Mouse (Mus musculus) large intestine, adult 2 months (tissue): ENCODE measurements at regions not wholly inside any gene's neighbourhood (a gene's known extent, or its start where the extent isn't known, plus 50 kb on each side); places are given as distances from the start of the nearest gene placed in this dataset.

ENCODE experiments used
- DNase-seq: peaks from one replicate; pipeline ENCODE4 v3.0.0-alpha.2; 2012; ENCODE audit warnings: low read depth, low spot score
- WGBS: fragments of 180-500 bp; shearing (Covaris S2); methylation state at CpG from one replicate; pipeline ENCODE4 v1.1.7; 2018; 5-methylcytosine and 5-hydroxymethylcytosine counted together

DNA sequence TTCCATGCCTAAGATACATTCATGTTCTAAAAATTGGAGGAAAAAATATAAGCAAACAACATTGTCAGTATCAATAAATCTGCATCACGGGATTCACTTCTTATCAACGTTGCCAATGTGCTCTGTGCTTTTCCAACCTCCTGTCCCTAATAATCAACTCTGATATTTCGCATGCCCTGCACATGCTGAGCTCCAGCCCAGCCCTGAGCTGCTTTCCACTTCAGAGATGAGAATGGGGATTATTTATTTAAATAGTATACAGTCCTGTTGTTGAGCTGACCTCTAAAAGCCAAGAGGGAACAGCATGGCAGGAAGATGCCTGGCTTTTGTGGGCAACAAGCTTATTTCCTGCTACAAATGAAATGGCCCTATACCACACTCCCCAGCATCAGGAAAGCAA, 786.2 kb downstream of the Car8 start:
- DNase-seq, result no peak
- WGBS, result 78% methylated on average over 3 of the region's 3 CpGs

DNA sequence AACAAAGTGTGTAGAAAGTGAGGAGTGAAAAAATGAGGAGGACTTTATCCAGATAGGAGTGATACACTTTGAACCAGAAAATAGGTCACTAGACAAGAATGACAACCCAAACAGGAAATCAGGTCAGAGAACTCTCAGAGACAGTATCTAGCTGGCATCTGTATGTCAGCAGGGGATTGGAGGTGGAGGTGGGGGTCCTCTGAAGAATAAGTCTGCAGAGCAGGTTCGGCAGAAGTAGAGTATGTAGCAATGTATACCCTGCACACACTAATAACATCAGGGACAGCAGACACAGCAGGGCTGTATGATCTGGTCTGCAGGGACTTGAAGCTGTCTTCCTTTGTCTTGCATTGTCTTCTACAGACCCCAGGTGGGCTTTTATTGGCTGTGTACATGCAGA, 787.9 kb downstream of the Car8 start:
- 75% methylated on average over 1 of the region's 1 CpGs for WGBS
- no peak for DNase-seq

DNA sequence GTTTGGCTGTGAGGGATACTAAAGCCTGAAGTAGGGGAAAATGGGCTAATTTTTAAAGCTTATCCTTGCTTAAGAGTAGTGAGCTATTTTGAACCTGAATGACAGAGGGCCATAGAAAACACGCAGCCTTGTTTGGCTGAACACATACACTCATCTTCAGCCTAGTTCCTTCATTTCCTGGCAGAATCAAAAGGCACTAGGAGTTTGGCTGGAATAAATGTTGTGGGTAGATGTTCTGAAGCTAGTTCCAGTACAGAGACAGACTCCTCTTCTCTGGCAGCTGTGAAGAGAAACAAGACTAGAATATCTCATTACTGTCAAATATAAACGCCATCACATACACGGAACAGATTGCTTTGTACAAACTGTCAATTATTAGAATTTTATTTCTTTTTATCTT, 809.5 kb downstream of the Car8 start:
- 87% methylated on average over 3 of the region's 3 CpGs for WGBS
- no peak for DNase-seq

DNA sequence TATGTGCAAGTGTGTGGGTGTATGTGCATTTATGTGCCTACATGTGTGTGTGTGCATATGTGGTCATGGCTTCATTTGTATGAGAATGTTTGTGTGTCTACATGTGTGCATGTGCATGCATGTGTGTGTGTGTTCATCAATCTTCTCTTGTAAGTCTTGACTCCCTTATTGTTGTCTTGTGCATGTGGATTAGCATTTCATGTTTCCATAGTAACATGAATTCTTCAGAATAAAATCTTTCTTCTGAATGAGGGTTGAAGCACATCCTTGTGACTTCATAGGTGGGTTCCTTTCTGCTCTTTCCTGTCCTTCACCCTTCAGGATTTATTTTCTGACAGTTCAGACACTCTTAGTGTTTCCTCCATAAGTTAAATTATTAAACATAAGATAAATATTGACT, 814.8 kb downstream of the Car8 start:
- no peak for DNase-seq

DNA sequence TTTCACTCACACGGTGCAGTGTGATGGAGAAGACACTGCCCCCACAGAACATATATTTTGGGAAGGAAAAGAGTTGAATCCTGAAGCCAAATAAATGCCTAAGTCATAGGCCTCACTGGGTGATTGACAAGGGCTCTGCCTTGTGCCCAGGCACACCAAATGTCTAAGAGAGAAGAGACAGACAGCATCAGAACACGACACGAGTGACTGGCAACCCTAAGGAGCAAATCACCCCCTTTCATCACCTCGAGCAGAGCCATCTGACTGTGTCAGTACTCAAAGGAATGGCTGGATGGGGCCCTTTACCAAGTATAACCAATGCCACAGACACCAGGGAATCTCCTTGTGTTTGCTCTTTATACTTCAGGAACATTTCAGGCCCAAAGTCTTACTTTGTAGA, 815.6 kb downstream of the Car8 start:
- DNase-seq, result no peak
- 89% methylated on average over 4 of the region's 4 CpGs for WGBS

DNA sequence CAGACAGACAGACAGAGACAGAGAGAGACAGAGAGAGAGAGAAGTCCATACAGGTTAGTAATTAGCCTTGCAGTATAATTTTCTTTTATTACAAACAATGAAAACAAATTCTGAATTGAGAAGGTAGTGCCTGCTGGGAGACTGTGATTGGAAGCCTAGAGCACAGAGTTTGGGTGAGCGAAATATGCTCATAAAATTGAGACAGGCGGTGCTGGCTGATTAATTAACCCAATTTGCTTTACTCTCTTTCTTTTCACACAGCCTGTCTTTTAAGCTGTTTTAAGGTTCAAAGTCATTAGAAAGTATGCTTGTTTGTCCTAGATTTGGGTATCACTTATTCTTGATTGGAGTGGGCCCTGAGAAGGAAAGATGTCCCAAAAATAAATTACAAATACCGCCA, 816.1 kb downstream of the Car8 start:
- no peak for DNase-seq
- WGBS, result 98% methylated on average over 3 of the region's 3 CpGs

DNA sequence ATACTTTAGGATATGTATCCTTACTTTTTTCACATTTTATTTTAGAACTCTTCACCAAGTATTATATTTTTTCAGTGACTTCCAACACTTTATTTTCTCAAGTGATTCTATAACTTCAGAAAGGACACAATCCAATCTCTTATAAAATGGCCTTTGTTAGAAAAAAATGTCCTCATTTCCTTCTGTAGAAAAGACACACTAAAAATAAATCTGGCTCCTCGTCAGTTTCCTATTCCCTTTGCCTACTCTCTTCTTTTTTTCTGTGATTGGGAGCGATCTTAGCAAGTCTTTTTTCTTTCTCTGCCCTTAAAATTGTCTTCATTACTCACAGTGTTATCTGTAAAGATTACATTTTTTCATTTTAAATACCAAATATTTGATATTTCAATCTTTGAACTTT, 824.5 kb downstream of the Car8 start:
- 75% methylated on average over 2 of the region's 2 CpGs for WGBS

DNA sequence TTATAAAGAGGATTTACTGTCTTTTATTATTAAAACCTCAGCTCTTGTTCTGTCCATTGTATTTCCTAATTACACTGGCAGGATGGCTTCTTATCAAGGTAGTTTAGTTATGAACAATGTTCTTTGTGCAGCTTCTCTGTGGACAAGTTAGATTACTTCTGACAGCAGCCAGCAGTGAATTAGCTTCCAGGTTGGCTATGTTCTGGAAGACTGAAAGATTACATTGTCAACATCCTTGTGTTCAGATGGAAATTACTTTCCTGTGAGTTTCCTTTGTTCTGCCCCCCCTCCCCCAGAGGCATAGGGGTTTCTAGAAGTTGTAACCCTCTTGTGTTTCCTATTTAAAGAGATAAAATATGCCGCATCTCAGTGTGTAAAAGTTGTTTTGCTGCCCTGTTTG, 846.1 kb downstream of the Car8 start:
- 49% methylated on average over 1 of the region's 1 CpGs for WGBS
- no peak for DNase-seq

More for the DNA sequence above, 824.5 kb downstream of the Car8 start:
- DNase-seq, result no peak

DNA sequence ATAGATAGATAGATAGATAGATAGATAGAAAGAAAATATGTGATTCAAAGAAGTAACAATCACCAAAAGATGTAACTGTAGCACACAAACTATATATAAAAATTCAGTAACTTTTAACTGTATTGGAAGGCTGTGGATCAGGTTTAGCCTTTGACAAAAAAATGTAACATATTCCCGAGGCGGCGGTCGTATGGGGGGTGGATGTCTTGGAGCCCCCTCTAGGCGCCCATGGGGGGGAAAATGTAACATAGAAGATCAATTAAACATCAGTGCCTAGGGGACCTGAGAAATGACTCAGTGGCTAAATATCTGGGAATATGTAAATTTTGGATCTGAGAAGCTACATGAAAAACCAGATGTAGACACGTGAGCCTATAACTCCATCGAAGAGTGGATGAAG, 847.2 kb downstream of the Car8 start:
- 88% methylated on average over 7 of the region's 7 CpGs for WGBS
- peak; percentile 27 for DNase-seq

DNA sequence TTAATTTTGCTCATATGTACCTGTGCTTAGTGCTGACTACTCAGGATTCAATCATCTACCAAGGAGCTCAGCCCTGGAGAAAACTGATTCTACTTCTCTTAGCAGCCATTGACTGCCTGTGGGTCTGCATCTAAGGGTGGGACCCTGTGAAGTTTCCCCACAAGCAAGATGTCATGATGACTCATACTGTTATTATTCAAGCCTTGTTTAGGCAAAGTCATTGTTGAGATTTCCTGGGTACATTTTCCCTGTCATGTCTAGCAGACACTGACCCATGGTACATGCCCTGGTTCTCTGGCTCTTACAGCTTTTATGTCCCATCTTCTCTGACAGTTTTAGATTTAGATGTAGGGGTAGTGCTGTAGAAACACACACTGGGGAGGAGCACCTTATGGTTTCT, 853.8 kb downstream of the Car8 start:
- DNase-seq, result no peak

DNA sequence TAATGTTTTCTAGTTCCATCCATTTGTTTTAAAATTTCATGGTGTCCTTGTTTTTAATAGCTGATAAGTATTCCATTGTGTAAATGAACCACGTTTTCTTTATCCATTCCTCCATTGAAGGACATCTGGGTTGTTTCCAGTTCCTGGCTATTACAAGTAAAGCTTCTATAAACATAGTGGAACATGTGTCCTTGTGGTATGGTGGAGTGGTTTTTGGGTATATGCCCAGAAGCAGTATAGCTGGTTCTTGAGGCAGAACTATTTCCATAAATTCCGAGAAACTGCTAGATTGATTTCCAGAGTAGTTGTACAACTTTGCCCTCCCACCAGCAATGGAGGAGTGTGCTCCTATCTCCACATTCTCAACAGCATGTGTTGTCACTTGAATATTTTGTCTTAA, 858.8 kb downstream of the Car8 start:
- WGBS, result 37% methylated on average over 2 of the region's 2 CpGs
- DNase-seq, result no peak

DNA sequence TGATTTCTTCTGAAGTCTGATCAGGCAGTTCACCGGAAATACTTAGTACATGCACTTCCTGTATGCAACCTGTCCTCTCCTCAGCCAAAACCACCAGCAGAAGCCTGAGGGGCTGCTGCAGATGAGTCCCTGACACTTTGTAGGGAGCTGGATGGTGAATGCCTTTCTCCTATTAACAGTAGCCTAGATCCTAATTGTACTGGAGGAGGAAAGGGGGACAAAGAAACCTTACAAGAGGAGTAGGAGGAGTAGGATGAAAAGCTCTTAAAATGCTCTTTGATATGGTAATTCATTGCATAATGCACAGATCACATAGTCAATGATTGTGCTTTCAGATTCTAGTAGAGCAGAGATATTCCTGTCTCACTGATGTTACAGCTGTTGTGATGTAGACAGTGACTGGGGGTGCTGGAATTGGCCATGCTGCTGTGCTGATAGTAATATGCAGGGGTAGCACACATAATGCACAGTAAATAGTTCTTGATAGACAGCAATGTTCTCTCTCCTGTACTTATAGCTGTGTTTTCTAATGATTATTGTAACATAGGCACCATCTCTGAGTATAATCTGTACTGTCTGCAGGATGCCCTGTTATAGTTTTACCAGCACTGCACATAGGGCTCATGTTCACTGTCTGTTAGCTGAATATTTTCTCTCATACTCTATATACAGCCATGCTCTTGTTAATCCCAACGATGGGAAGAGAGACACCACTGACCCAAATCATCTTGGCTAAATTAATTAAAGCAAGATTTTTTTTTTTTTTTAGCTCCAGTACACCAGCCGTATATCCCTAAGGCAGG, 874.4 kb downstream of the Car8 start:
- DNase-seq, result no peak
- 90% methylated on average over 3 of the region's 3 CpGs for WGBS

DNA sequence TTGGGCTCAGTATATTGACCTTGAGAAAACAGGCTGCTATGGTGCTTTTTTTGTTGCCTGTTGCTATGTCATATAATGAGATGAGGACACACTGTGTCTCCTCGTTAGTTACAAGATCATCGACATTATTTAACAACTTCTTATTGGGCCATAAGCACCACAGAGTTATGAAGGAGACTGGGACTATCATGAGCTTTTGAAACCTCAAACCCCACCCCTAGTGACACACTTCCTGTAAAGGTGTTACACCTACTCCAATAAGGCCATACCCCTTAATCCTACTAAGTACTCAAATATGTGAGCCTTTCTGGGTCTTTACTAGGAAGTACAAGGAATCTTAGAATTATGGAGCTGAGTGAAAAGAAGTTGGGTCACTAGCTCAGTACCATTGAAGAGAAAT, 875.3 kb downstream of the Car8 start:
- WGBS, result 88% methylated on average over 2 of the region's 2 CpGs
- no peak for DNase-seq

DNA sequence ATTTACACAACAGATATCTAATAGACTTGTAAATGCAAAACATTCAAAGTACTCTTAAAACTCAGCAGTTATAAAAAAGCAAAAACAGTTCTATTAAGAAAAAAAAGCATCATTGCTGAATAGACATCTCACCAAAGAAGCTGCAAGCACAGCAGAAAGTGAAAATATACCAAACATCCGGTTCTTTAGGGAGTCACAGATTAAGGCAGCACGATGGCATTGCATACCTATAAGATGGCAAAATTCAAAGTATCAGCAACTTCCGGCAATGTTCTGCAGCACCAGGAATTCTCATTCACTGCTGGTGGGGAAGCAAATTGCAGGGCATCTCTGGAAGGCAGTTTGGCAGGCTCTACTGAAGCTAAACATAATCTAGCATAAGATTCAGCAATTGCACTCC, 882.6 kb downstream of the Car8 start:
- WGBS, result 89% methylated on average over 3 of the region's 3 CpGs
- no peak for DNase-seq

DNA sequence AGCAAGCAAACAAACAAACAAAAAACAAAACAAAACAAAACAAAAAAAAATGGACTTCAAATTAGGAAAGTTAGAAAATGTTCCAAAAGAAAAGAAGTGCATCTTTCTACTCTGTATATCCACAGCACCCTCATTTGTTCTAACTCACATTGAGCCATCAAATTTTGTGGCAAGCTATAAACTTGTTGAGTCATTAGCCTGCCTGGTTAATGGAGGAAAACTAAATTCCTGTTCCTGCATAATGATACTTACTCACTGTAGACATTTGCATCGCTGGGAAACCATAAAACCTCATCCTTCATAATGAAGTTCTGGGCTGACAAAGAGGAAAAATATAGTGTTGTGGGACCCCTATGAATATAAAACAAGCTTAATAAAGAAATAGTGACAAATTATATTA, 891.5 kb downstream of the Car8 start:
- DNase-seq, result no peak
- 60% methylated on average over 1 of the region's 1 CpGs for WGBS

DNA sequence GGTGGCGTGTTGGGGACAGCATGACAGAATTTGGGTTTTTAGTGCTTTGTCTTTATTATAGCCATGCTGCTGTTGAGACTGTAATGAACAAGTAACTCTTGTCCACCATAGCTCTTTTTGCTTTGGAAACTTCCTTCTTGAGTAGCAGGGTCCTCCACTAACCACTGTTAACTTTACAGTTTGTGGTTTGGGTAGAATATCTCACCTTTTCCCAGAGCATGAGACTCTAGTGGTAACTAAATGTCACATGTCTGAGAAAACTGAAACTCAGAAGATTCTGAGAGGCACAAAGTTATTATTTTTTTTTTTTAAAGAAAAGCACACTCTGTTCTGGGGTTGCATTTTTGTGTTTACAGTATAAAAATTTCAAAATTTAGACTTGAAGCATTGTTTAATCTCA, 897.7 kb downstream of the Car8 start:
- no peak for DNase-seq

DNA sequence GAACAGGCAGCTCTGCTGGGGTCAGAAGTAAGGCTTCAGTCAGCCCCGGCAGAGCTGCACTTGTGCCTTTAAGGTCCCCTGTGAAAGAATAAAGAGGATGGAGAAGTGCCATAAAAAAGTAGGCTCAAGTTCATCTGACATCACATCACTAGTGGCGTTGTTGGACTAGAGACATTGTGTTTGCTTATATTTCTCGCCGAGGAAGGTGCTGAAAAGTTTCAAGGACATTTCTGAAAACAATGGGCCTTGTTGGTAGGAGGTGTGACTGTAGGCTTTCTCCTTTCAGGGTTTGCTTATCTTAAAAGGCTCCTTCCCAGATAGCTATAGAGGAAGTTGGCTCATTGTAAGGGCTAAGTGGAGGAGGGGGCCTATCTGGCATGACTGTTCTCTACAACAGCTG, 924.6 kb downstream of the Car8 start:
- DNase-seq, result peak; percentile 51
- 27% methylated on average over 4 of the region's 4 CpGs for WGBS

More for the DNA sequence above, 897.7 kb downstream of the Car8 start:
- 100% methylated on average over 1 of the region's 1 CpGs for WGBS

DNA sequence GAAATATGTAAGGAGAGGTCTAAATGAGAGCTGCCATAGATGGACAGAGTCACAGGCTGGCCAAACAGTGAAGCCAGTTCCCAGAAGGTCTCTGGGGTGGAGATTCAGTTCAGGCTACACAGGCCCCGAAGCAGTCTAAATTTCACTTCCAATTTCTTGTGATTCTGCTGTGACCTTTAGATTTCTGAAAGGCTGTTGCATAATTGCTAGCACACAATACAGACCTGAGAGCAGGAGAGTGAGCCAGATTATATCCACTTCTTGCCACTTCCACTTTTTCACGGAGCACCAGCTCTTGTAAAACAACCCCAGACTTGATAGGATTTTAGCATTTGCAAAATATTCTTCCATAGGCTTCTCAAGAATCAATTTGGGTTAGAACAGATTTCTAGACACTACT, 925.6 kb downstream of the Car8 start:
- 21% methylated on average over 2 of the region's 2 CpGs for WGBS
- no peak for DNase-seq

DNA sequence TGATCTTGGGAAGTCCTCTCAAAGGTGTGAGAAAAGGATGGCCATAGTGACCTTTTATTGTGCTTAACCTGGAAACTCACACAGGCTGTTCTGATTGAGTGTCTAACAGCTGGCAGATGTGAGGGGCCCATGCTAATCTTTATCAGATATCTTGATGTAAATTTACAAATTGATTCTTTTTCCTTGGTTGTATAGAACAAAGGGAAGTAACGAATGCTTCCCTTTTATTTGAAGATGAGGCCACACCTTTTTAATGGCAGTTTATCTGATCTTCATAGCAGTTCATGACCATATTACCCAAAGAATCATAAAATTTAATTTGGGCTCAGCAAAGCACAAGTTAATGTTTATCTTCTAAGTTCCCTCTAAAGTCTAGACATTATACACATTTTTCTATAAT, 926.7 kb downstream of the Car8 start:
- 34% methylated on average over 1 of the region's 1 CpGs for WGBS
- peak; percentile 53 for DNase-seq

DNA sequence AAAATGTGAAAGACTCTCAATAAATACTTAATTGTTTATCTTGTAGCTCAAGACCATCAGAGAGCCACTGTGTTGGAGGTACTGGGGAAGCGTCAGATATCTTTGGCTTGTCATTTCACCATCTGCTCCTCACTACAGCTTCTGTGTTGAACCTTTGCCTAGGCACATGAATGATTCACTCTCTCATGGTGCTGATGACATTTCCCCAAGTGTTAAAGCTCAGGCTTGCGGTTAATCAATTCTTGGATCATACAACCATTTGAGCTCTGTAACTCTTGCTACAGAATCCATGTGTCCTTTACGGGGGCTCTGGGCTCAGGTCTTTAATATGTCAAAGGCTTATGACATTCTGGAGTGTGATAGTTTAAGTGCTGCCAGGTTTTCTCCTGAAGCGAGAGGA, 969.8 kb downstream of the Car8 start:
- WGBS, result 90% methylated on average over 4 of the region's 4 CpGs
- no peak for DNase-seq

DNA sequence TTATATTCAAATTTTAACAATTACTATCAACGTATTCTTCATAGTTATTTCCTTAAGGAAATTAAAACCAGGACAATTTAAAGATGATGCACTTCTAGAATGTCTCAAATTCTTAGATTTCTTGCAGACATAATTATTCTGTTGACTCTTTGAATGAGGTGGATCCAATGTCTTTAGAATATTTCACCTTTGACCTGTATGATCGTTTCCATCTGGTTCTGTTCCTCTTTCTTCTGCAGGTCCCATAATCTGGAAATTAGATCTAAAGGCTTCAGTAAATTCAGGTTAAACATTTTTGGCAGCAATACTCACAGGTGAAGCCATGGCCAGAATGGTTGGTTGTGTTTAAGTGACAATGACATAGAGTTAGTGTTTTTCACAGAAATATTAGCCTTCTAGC, 982.4 kb downstream of the Car8 start:
- 77% methylated on average over 2 of the region's 2 CpGs for WGBS
- no peak for DNase-seq

DNA sequence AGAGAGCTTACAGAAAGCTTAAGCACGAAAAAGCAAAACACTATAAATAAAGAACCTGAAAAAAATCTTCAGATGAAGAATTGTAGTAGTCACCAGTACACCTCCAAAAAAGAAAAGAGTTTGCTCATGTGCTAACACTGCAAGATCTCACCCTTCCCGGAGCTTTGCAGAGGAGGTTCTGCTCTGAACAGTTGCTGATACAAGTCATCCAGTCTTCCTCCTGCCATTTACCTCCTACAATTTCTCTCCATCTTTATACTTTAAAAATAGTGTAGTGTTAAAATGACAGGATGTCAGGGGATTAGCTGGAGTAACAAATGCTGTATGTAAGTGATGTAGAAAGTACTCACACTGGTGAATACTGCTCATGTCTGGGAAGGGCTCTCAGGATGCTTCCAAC, 985.2 kb downstream of the Car8 start:
- DNase-seq, result no peak
- 64% methylated on average over 2 of the region's 2 CpGs for WGBS
